Mouse (Mus musculus): Measurements from ENCODE around the gene Anapc11. TPM values are rescaled to one million over a fixed set of nuclear protein-coding genes. Genes with fewer than 3 reads are reported as not detected.
A peak's percentile ranks its signal among the peaks of the same experiment; 100 is the strongest.
"Not testable (repeated sequence)": the region's sequence is repeated elsewhere in the genome, so short reads cannot be mapped to it uniquely, and the experiment has no call there.

Gene Anapc11
- polyA plus RNA-seq (2015; fragmentation: Nextera tagmentation; extraction: Ambion mirVana): 200 and 205 TPM in 2 replicates

GRCm38 (mm10) chr11:120598283-120598989 is at the start of gene Anapc11, which contains the start of gene Alyref:
Gene Anapc11 (plus strand): TSS chr11:120598421.
Gene Alyref (minus strand): TSS chr11:120598365.
- under 1% methylated on average over 82 of the region's 88 CpGs for WGBS
- H3K4me2 ChIP-seq: peak within 1 kb of the TSS; percentile 92
- peaks cover 27% of the 10 kb centered on the region for H3K4me1 ChIP-seq
- peaks cover 48% of the 10 kb centered on the region for H3K36me3 ChIP-seq (replicated peaks)
- H3K27ac ChIP-seq: peak within 1 kb of the TSS; percentile 91
- peak within 1 kb of the TSS; percentile 90 for H3K9ac ChIP-seq
- no peaks in the 10 kb centered on the region for H3K27me3 ChIP-seq (replicated peaks)
- ATAC-seq (replicated peaks): peak; percentile 97
- no peaks in the 10 kb centered on the region for H3K9me3 ChIP-seq
- H3K4me3 ChIP-seq: peak within 1 kb of the TSS; percentile 92

- Histone ChIP-seq H3K4me1 (peaks cover 27% of the 10 kb centered on the region), H3K27me3 (replicated peaks) (no peaks in the 10 kb centered on the region), H3K4me3 (peak overlapping the region; percentile 99), H3K36me3 (replicated peaks) (peaks cover 5% of the 10 kb centered on the region; the same call in 1 of the 2 replicates), H3K9ac (peak overlapping the region; percentile 99), H3K4me2 (peak overlapping the region; percentile 91), H3K9me3 (no peaks in the 10 kb centered on the region), H3K27ac (peak overlapping the region; percentile 85)
- 26% methylated on average over 7 of the region's 7 CpGs for WGBS
- ATAC-seq (replicated peaks): no peak
Observed at GRCm38 (mm10) chr11:120548786-120549167, 49.4 kb upstream of the Anapc11 start.

DNA sequence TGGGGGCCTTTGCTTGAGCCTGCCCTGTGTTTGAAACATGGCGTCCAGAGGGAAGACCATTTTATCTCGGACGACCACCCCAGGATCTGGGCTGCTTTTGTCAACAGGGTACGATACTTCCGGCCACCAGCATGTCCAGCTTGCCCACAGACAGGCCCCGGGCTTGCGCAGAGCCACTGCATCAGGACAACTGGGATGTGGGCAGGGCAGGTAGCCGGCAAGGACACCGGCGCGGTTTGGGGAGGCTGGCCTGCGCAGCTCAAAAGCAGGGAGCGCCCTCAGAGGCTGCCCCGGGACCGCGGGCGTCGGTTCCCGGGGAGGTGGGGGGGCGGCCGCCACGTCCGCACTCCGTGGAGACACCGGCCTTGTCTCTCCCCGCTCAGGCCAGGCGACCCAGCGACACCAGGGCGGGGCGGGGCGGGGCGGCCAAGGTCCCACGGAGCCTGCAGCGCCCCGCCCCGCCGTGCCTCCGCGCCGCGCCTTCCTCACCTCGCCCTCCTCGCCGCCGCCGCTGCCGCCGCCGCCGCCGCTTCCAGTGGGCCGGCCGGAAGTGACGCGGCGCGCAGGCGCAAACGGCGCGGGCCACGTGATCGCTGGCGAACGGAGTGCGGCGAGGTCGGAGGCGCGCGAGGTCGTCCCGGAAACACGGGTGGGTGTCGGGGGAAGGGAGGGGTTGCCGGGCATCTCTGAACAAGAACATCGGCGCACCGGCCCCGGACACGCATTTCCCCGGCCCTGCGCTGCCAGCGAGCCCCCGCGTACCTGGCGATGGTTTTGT is 48.9 kb upstream of the Anapc11 start, which contains the start of gene Mcrip1:
Gene Mcrip1, minus strand, starts transcription at position 560 of the 778 bp plus-strand sequence.
- Histone ChIP-seq H3K36me3 (replicated peaks) (no peaks in the 10 kb centered on the region), H3K4me1 (peaks cover 27% of the 10 kb centered on the region), H3K9ac (peak within 1 kb of the TSS; percentile 99), H3K27ac (peak within 1 kb of the TSS; percentile 85), H3K4me3 (peak within 1 kb of the TSS; percentile 99), H3K4me2 (peak within 1 kb of the TSS; percentile 91), H3K9me3 (no peaks in the 10 kb centered on the region), H3K27me3 (replicated peaks) (no peaks in the 10 kb centered on the region)
- ATAC-seq (replicated peaks): peak; percentile 90
- WGBS: under 1% methylated on average over 65 of the region's 87 CpGs

- 64% methylated on average over 11 of the region's 11 CpGs for WGBS
- no peaks in the 10 kb centered on the region for H3K36me3 ChIP-seq (replicated peaks)
- H3K9ac ChIP-seq: peak overlapping the region; percentile 99
- ATAC-seq (replicated peaks): peak; percentile 51; the same call in 1 of the 2 replicates
- H3K4me3 ChIP-seq: peak overlapping the region; percentile 99
- peak overlapping the region; percentile 85 for H3K27ac ChIP-seq
- no peaks in the 10 kb centered on the region for H3K9me3 ChIP-seq
- peaks cover 27% of the 10 kb centered on the region for H3K4me1 ChIP-seq
- no peaks in the 10 kb centered on the region for H3K27me3 ChIP-seq (replicated peaks)
- H3K4me2 ChIP-seq: peak overlapping the region; percentile 91
Observed at GRCm38 (mm10) chr11:120549986-120550809, 48.0 kb upstream of the Anapc11 start.

GRCm38 (mm10) chr11:120550810-120551440 is 47.3 kb upstream of the Anapc11 start, which contains the start of gene Ppp1r27:
Gene Ppp1r27 (minus strand): TSS chr11:120551132.
- no peaks in the 10 kb centered on the region for H3K9me3 ChIP-seq
- peak within 1 kb of the TSS; percentile 99 for H3K4me3 ChIP-seq
- no peak for ATAC-seq (replicated peaks)
- peaks cover 27% of the 10 kb centered on the region for H3K4me1 ChIP-seq
- WGBS: 92% methylated on average over 28 of the region's 28 CpGs
- no peaks in the 10 kb centered on the region for H3K27me3 ChIP-seq (replicated peaks)
- peak within 1 kb of the TSS; percentile 85 for H3K27ac ChIP-seq
- H3K36me3 ChIP-seq (replicated peaks): no peaks in the 10 kb centered on the region
- H3K4me2 ChIP-seq: peak within 1 kb of the TSS; percentile 91
- peak within 1 kb of the TSS; percentile 99 for H3K9ac ChIP-seq

DNA sequence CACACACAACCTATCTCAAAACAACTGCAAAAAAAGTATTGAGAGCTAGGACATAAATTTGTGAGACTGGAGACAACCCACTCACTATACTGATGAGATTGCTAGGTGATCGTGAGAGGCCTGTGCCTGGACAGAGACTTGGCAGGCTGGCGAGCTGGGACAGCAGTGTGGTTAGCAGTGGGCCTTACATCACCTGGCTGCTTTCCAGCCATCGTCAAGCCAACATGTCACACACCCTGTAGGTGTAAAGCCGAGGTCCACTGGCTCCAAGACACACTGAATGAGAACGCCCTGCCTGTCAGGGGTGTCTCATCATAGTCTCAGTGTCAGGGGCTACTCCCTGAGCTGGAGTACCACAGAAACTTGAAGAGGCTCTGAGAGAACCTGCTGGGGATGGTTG is 45.5 kb upstream of the Anapc11 start:
- no peak overlapping the region for H3K4me2 ChIP-seq
- H3K9ac ChIP-seq: no peak overlapping the region
- peaks cover 21% of the 10 kb centered on the region for H3K4me1 ChIP-seq
- H3K27me3 ChIP-seq (replicated peaks): no peaks in the 10 kb centered on the region
- WGBS: 76% methylated on average over 5 of the region's 5 CpGs
- no peaks in the 10 kb centered on the region for H3K9me3 ChIP-seq
- ATAC-seq (replicated peaks): no peak
- H3K4me3 ChIP-seq: no peak overlapping the region
- no peaks in the 10 kb centered on the region for H3K36me3 ChIP-seq (replicated peaks)
- H3K27ac ChIP-seq: no peak overlapping the region

GRCm38 (mm10) chr11:120554834-120555233 is 43.4 kb upstream of the Anapc11 start:
- no peaks in the 10 kb centered on the region for H3K27me3 ChIP-seq (replicated peaks)
- no peak for ATAC-seq (replicated peaks)
- no peak overlapping the region for H3K4me2 ChIP-seq
- H3K36me3 ChIP-seq (replicated peaks): peaks cover 9% of the 10 kb centered on the region; the same call in 1 of the 2 replicates
- H3K9me3 ChIP-seq: no peaks in the 10 kb centered on the region
- no peak overlapping the region for H3K9ac ChIP-seq
- no peak overlapping the region for H3K4me3 ChIP-seq
- no peak overlapping the region for H3K27ac ChIP-seq
- H3K4me1 ChIP-seq: peaks cover 8% of the 10 kb centered on the region
- WGBS: 83% methylated on average over 7 of the region's 7 CpGs

- no peak for ATAC-seq (replicated peaks)
- Histone ChIP-seq H3K36me3 (replicated peaks) (peaks cover 13% of the 10 kb centered on the region; the same call in 1 of the 2 replicates), H3K9me3 (no peaks in the 10 kb centered on the region), H3K9ac (no peak overlapping the region), H3K4me3 (no peak overlapping the region), H3K4me2 (no peak overlapping the region), H3K27ac (no peak overlapping the region), H3K27me3 (replicated peaks) (no peaks in the 10 kb centered on the region), H3K4me1 (peaks cover 4% of the 10 kb centered on the region)
- 93% methylated on average over 2 of the region's 2 CpGs for WGBS
Observed at GRCm38 (mm10) chr11:120555260-120555659, 43.0 kb upstream of the Anapc11 start.

DNA sequence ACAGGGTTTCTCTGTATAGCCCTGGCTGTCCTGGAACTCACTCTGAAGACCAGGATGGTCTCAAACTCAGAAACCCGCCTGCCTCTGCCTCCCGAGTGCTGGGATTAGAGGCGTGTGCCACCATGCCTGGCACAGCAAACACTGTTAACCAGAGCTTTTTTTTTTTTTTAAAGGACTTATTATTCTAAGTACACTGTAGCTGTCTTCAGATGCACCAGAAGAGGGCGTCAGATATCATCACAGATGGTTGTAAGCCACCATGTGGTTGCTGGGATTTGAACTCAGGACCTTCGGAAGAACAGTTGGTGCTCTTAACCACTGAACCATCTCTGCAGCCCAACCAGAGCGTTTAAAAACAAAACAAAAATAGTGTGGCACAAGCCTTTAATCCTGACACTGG is 39.4 kb upstream of the Anapc11 start:
- not testable (repeated sequence) for H3K4me3 ChIP-seq; H3K9ac ChIP-seq; H3K27me3 ChIP-seq (replicated peaks); ATAC-seq (replicated peaks); H3K4me2 ChIP-seq; H3K27ac ChIP-seq; H3K4me1 ChIP-seq; H3K9me3 ChIP-seq
- H3K36me3 ChIP-seq (replicated peaks): peaks cover 48% of the 10 kb centered on the region
- 91% methylated on average over 6 of the region's 6 CpGs for WGBS

- Histone ChIP-seq H3K4me1 (no peaks in the 10 kb centered on the region), H3K4me3 (no peak overlapping the region), H3K9ac (no peak overlapping the region), H3K27ac (no peak overlapping the region), H3K36me3 (replicated peaks) (peaks cover 62% of the 10 kb centered on the region), H3K27me3 (replicated peaks) (no peaks in the 10 kb centered on the region), H3K4me2 (no peak overlapping the region), H3K9me3 (no peaks in the 10 kb centered on the region)
- ATAC-seq (replicated peaks): no peak
- 95% methylated on average over 13 of the region's 13 CpGs for WGBS
Observed at GRCm38 (mm10) chr11:120560952-120561728, 37.1 kb upstream of the Anapc11 start.

DNA sequence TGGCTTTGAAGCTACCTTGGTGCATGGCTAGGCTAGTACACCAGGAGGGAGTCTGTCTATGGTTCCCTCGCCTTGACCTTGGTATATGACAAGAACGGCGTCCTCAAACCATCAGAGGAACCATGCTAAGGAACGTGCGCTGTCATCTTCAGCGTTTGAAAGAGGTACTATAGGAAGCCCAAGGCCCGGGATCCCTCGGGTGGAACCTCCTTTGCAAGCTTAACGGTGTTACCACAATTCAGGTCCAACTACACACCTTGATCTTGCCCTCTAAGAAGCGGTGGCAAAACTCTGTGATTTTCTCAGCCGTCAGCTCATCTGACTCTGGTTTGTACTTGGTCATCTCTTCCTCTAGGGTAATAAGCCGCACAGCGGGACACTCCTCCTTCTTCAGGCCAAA is 35.3 kb upstream of the Anapc11 start:
- Histone ChIP-seq H3K36me3 (replicated peaks) (peaks cover 75% of the 10 kb centered on the region), H3K9ac (no peak overlapping the region)
- 96% methylated on average over 13 of the region's 13 CpGs for WGBS

More for the DNA sequence above, 35.3 kb upstream of the Anapc11 start:
- no peak overlapping the region for H3K4me2 ChIP-seq
- no peak overlapping the region for H3K27ac ChIP-seq
- no peaks in the 10 kb centered on the region for H3K9me3 ChIP-seq
- H3K4me1 ChIP-seq: no peaks in the 10 kb centered on the region
- no peaks in the 10 kb centered on the region for H3K27me3 ChIP-seq (replicated peaks)
- no peak overlapping the region for H3K4me3 ChIP-seq
- no peak for ATAC-seq (replicated peaks)
